Mouse (Mus musculus) CD4-positive helper T cell, adult 2 months (primary cell): ENCODE measurements around the gene Gm13287.
"Not testable (repeated sequence)": the region's sequence is repeated elsewhere in the genome, so short reads cannot be mapped to it uniquely, and the experiment has no call there.

Source experiments
- DNase-seq: peaks from one replicate; pipeline ENCODE4 v3.0.0-alpha.2; 2012; ENCODE audit warnings: low read depth, missing footprints, low spot score

Gm13287 gene

DNA sequence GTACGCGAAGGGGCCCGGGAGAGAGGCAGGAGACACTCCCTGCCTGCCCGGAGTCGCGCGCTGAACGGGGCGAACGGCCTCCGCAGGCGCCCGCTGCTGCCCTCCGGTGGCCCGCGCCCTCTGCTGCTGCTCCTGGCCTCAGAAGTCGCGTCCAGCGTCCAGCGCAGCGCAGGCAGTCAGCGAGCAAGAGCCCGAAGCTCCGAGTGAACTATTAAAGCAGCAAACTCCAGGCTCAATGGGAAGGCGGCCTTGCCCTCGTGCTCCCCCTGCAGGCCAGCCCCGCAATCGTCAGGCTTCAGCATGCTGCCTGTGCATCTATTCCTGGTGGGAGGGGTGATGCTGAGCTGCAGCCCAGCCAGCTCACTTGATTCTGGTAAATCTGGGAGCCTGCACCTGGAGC is 6.0 kb upstream of the Gm13287 start, which contains the start of gene Gm13279:
TSS of gene Gm13279 (plus strand) at position 301 of the 400 bp plus-strand sequence.
- not testable (repeated sequence) for DNase-seq

DNA sequence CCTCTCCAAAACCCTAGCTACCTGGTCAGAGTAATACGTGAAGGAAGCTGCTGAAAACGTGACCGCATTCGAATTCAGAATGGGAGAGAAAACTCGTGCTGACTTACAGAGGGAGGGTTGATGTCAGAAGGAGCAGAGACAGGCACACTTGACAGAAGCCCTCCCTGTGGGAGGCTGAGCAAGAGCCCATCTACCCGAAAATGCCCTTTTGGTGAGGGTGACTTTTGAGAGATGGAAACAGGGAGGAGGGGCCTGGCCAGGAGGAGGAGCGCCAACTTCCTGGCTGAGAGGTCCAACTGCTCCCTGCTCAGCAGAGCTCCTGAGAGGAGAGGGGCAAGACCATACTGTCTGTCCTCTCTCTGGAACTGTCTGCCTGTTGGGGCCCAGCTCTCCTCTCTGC is 3.7 kb upstream of the Gm13287 start, which contains the start of gene Gm13285:
TSS of gene Gm13285 (plus strand) at position 301 of the 400 bp plus-strand sequence.
- not testable (repeated sequence) for DNase-seq

- not testable (repeated sequence) for DNase-seq
These were observed 2.2 kb downstream of the Gm13287 start, which contains the start of gene Gm13288 for GRCm38 (mm10) chr4:88805231-88805630. Gm13288 (plus strand) TSS chr4:88805531.

- DNase-seq, result not testable (repeated sequence)
These were observed 2.7 kb downstream of the Gm13287 start for GRCm38 (mm10) chr4:88805761-88806160.

DNA sequence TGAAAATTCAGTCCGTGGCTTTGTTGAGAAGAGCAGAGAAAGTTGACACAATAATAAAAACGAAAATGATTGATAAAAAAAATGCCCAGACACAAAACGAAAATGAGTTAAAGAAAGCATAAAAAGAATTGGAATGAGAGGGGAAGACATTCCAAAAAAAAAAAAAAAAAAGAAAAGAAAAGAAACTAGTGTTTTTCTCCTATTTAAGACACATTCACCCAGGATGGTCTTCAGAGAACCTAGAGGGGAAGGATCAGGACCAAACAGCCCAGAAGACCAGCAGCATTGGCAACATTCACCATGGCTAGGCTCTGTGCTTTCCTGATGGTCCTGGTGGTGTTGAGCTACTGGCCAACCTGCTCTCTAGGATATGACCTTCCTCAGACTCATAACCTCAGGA is 12.9 kb downstream of the Gm13287 start, which contains the start of gene Ifna7:
TSS of gene Ifna7 (plus strand) at position 301 of the 400 bp plus-strand sequence.
- DNase-seq, result no peak

- no peak for DNase-seq
These were observed 16.6 kb downstream of the Gm13287 start, which contains the start of gene Ifna11 for GRCm38 (mm10) chr4:88819659-88820058. Ifna11 (plus strand) TSS chr4:88819959.

GRCm38 (mm10) chr4:88822995-88823394 is 19.9 kb downstream of the Gm13287 start:
- DNase-seq, result peak; percentile 29

- DNase-seq, result not testable (repeated sequence)
These were observed 24.1 kb downstream of the Gm13287 start, which contains the start of gene Ifna6 for GRCm38 (mm10) chr4:88827116-88827515. Ifna6 (plus strand) TSS chr4:88827416.

DNA sequence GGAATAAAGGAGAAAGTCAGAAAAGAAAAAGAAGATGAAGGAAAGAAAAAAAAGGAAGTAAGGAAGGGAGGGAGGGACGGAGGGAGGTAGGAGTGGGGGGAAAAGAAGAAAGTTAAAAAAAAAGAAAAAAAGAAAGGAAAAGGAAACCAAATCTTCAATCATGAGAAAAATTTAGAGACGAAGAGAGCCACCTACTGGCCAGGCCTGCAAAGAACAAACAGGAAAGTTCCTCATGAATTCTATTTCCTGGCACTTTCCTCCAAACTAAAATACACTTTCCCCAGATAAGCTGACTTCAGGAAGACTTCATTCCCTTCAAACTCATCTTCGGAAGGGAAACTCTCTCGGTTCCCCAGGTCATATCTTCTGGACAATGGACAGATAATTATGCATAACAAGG is 27.5 kb downstream of the Gm13287 start:
- DNase-seq, result peak; percentile 37

GRCm38 (mm10) chr4:88835225-88835624 is 32.2 kb downstream of the Gm13287 start, which contains the start of gene Ifna5:
Ifna5 (plus strand) TSS chr4:88835525.
- DNase-seq, result not testable (repeated sequence)

DNA sequence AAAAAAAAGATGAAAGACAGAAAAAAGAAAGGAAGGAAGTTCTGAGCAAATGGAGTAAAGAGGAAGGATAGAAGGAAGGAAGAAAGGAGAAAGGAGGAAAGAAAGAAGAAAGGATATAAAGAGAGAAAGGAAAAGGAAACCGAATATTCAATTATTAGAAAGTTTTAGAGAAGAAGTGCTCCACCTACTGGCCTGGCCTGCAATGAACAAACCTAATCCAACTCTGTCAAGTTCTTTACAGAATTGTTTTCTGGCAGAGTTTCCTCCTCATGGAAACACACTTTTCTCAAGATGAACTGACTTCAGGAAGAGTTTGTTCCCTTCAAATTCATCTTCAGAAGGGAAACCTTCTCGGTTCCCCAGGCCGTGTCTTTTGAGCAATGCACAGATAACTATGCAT is 35.8 kb downstream of the Gm13287 start:
- DNase-seq, result peak; percentile 18

- no peak for DNase-seq
These were observed 37.0 kb downstream of the Gm13287 start for GRCm38 (mm10) chr4:88840058-88840457.

DNA sequence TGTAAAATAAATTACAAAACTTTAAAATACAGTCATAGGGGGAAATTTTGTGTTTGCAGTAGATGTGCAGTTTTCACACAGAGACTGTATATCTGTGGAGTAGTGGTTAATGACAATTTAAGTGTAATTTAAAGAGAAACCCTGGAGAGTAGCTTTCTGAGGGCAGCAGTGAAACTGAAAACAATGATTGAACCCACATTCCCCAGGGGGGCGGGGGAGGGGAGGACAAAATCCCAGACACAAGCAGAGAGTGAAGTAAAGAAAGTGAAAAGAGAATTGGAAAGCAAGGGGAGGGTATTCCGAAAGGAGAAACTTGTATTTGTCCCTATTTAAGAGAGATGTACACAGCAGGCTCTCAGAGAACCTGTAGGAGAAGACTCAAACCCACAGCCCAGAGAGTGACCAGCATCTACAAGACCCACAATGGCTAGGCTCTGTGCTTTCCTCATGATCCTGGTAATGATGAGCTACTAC is 38.4 kb downstream of the Gm13287 start, which contains the start of gene Ifna4:
TSS of gene Ifna4 (plus strand) at position 424 of the 474 bp plus-strand sequence.
- no peak for DNase-seq

DNA sequence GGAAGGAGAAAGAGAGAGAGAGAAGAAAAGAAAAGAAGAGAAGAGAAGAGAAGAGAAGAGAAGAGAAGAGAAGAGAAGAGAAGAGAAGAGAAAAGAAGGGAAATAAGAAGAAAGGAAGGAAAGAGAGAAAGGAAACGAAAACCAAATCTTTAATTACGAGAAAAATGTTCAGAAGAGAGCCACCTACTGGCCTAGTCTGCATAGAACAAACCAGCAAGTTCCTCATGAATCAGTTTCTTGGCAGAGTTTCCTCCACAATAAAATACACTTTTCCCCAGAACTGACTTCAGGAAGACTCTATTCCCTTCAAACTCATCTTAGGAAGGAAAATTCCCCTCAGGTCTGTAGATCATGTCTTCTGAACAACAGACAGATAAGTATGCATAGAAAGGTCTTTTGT is 42.3 kb downstream of the Gm13287 start:
- peak; percentile 30 for DNase-seq

DNA sequence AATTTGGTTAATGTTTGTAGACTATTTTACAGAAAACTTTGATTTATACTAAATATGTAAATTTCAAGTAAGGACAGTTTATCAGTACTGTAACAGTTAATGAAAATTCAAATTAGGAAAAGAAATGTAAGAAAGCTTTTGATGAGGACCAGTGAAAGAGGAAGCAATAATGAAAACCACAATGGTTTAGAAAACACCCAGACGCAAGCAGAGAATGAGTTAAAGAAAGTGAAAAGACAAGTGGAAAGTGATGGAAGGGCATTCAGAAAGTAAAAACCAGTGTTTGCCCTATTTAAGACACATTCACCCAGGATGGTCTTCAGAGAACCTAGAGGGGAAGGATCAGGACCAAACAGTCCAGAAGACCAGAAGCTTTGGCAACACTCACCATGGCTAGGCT is 46.6 kb downstream of the Gm13287 start, which contains the start of gene Ifna1:
TSS of gene Ifna1 (plus strand) at position 390 of the 400 bp plus-strand sequence.
- DNase-seq, result no peak

DNA sequence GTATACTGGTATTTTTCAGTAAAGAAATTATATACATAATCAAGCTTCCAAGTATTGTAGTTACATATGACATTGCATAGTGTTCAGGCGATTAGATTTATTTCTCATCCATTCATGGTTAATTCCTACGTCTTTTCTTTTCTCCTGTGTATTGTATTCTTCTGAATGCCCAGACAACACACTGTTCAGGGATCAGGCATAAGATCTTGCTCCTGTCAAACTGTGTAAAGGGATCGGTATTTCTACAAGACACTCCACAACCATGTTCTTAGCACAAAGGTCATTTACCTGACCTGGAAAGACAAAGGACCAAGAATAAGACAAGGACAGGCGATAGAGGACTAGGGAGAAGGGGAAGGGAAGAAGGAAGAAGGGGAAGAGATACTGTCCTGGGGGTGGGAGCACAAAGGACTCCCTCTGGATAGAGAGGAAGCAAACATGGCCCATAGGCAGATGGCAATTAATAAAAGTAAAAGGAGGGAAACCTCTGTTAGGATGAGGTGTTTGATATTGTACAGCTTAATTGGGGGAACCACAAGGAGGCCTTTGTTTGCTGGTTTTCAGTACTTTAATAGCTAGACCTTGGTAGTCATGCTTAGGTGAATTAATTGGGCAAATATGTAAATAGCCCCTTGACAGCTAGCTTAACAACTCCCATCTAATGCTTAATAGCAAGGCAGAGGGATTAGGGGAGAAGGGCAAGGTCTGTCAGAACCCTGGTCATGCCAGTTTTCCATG is 48.1 kb downstream of the Gm13287 start:
- DNase-seq, result no peak
